Mouse (Mus musculus): Measurements from ENCODE around the gene Tcf23. TPM values are rescaled to one million over a fixed set of nuclear protein-coding genes. Genes with fewer than 3 reads are reported as not detected.

The Tcf23 gene
- polyA plus RNA-seq, 1 experiment from 2014 or later: not detected

DNA sequence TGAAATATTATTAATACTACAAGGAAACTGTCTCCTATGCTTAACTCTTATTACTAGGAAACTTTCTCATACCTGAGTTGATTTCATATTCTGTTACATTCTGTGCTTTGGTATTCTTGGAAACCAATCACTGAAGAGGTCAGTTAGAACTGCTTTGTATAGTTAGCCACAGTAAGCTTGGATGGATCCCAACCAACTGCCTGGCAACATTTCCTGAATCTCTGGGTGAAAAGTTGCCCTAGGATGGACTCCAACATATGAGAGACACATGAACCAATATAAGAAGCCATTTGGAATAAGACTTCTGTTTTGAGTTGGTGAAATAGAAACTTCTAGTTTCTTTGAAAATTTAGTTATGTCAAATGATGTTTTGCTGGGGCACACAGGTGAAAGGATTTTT is 56.2 kb downstream of the Tcf23 start:
- Histone ChIP-seq H3K36me3 (ENCODE audit: control insufficient read depth, insufficient read depth, low read length) (no peaks in the 10 kb centered on the region), H3K4me3 (ENCODE audit: low read depth, low read length) (no peak overlapping the region)
- ATAC-seq: no peak

More for the DNA sequence above, 56.2 kb downstream of the Tcf23 start:
- no peaks in the 10 kb centered on the region for H3K27me3 ChIP-seq (ENCODE audit: control insufficient read depth, insufficient read depth, low read depth, low read length)
- H3K9ac ChIP-seq (ENCODE audit: low read depth, low read length): no peak overlapping the region
- H3K27ac ChIP-seq (ENCODE audit: low read length): no peak overlapping the region
- H3K4me1 ChIP-seq (ENCODE audit: control insufficient read depth, insufficient read depth, low read length): no peaks in the 10 kb centered on the region
- H3K9me3 ChIP-seq (replicated peaks; ENCODE audit: control insufficient read depth, low read length, poor library complexity, severe bottlenecking): no peaks in the 10 kb centered on the region
- no peak overlapping the region for H3K4me2 ChIP-seq (ENCODE audit: low read length)

Other genes with a start within 250 kb of the Tcf23 start
- gene Mapre3, start 154.0 kb upstream of the Tcf23 start, polyA plus RNA-seq (2015; fragmentation: Nextera tagmentation; extraction: Ambion mirVana): 162 and 172 TPM in 2 replicates
- 67.5 and 69.7 TPM in 2 replicates for gene Tmem214, start 100.7 kb upstream of the Tcf23 start, polyA plus RNA-seq (2015; fragmentation: Nextera tagmentation; extraction: Ambion mirVana)
- gene Agbl5, start 80.0 kb upstream of the Tcf23 start, polyA plus RNA-seq (2015; fragmentation: Nextera tagmentation; extraction: Ambion mirVana): 24.1 and 24.5 TPM in 2 replicates
- 202 and 215 TPM in 2 replicates for gene Ost4, start 60.9 kb upstream of the Tcf23 start, polyA plus RNA-seq (2015; fragmentation: Nextera tagmentation; extraction: Ambion mirVana)
- 11.7 and 12.3 TPM in 2 replicates for gene Emilin1, start 55.3 kb upstream of the Tcf23 start, polyA plus RNA-seq (2015; fragmentation: Nextera tagmentation; extraction: Ambion mirVana)
- gene Khk, start 47.2 kb upstream of the Tcf23 start, polyA plus RNA-seq (2015; fragmentation: Nextera tagmentation; extraction: Ambion mirVana): 9.6 and 9.9 TPM in 2 replicates
- 68.2 and 86.8 TPM in 2 replicates for gene Cgref1, start 23.1 kb upstream of the Tcf23 start, polyA plus RNA-seq (2015; fragmentation: Nextera tagmentation; extraction: Ambion mirVana)
- gene Preb, start 8.3 kb upstream of the Tcf23 start, polyA plus RNA-seq (2015; fragmentation: Nextera tagmentation; extraction: Ambion mirVana): 102 and 105 TPM in 2 replicates
- 171 and 182 TPM in 2 replicates for gene Atraid, start 79.7 kb downstream of the Tcf23 start, polyA plus RNA-seq (2015; fragmentation: Nextera tagmentation; extraction: Ambion mirVana)
- gene Slc5a6, start 80.3 kb downstream of the Tcf23 start, polyA plus RNA-seq (2015; fragmentation: Nextera tagmentation; extraction: Ambion mirVana): 29.4 and 30.3 TPM in 2 replicates
- 14.5 and 14.8 TPM in 2 replicates for gene Cad, start 86.1 kb downstream of the Tcf23 start, polyA plus RNA-seq (2015; fragmentation: Nextera tagmentation; extraction: Ambion mirVana)
- not detected in 2 replicates for gene Dnajc5g, start 137.6 kb downstream of the Tcf23 start, polyA plus RNA-seq (2015; fragmentation: Nextera tagmentation; extraction: Ambion mirVana)
- 15.6 and 18.0 TPM in 2 replicates for gene Slc30a3, start 139.6 kb downstream of the Tcf23 start, polyA plus RNA-seq (2015; fragmentation: Nextera tagmentation; extraction: Ambion mirVana)
- not detected in 2 replicates for gene Trim54, start 148.1 kb downstream of the Tcf23 start, polyA plus RNA-seq (2015; fragmentation: Nextera tagmentation; extraction: Ambion mirVana)
- gene Ucn, start 170.2 kb downstream of the Tcf23 start, polyA plus RNA-seq (2015; fragmentation: Nextera tagmentation; extraction: Ambion mirVana): not detected in 2 replicates
- gene Mpv17, start 185.6 kb downstream of the Tcf23 start, polyA plus RNA-seq (2015; fragmentation: Nextera tagmentation; extraction: Ambion mirVana): 48.1 and 54.2 TPM in 2 replicates
- gene Gm29609, start 211.2 kb downstream of the Tcf23 start, polyA plus RNA-seq (2015; fragmentation: Nextera tagmentation; extraction: Ambion mirVana): 1.9 and 2.8 TPM in 2 replicates
- 61.7 and 63.6 TPM in 2 replicates for gene Gtf3c2, start 211.5 kb downstream of the Tcf23 start, polyA plus RNA-seq (2015; fragmentation: Nextera tagmentation; extraction: Ambion mirVana)
- gene Snx17, start 224.6 kb downstream of the Tcf23 start, polyA plus RNA-seq (2015; fragmentation: Nextera tagmentation; extraction: Ambion mirVana): 117 and 125 TPM in 2 replicates
- gene Eif2b4, start 224.8 kb downstream of the Tcf23 start, polyA plus RNA-seq (2015; fragmentation: Nextera tagmentation; extraction: Ambion mirVana): 81.5 and 93.8 TPM in 2 replicates
- 12.6 and 14.3 TPM in 2 replicates for gene Zfp513, start 233.6 kb downstream of the Tcf23 start, polyA plus RNA-seq (2015; fragmentation: Nextera tagmentation; extraction: Ambion mirVana)

All from midbrain, embryonic 16.5 days (tissue).